Mouse (Mus musculus) E14TG2a.4 (cell line): ENCODE data around the gene Btf3l4.

Source experiments
- CTCF ChIP-seq: conservative IDR thresholded peaks from 2 replicates; pipeline ENCODE4 v1.5.1; 2014; ENCODE audit warnings: low read length
- POU5F1 ChIP-seq: IDR thresholded peaks from 2 replicates; pipeline ENCODE4 v1.6.1; 2014; ENCODE audit warnings: low read length, borderline replicate concordance

GRCm38 (mm10) chr4:108873746-108874145, 40.3 kb upstream of the Btf3l4 start:
- no peak for TF ChIP-seq CTCF
- TF ChIP-seq POU5F1: no peak
